Mouse (Mus musculus) forebrain, embryonic 15.5 days (tissue): Measurements from ENCODE around the gene Olfr1392. TPM values are rescaled to one million over a fixed set of nuclear protein-coding genes. Genes with fewer than 3 reads are reported as not detected.

Experiments
- ATAC-seq: fragments of 200-750 bp; cut with Nextera tagmentation; replicated peaks from 2 replicates; pipeline ENCODE4 v1.8.0; 2017; ENCODE audit warnings: mild to moderate bottlenecking, moderate TSS enrichment, moderate library complexity
- H3K27ac ChIP-seq: fragments of 300-500 bp; sonication (generic); replicated peaks from 2 replicates; pipeline ENCODE4 v1.5.1; 2015; ENCODE audit warnings: mild to moderate bottlenecking, inconsistent platforms
- H3K27me3 ChIP-seq: fragments of 300-500 bp; sonication (generic); 2 replicates; pipeline ENCODE4 v1.6.1; 2015; ENCODE audit warnings: inconsistent platforms
- H3K36me3 ChIP-seq: fragments of 300-500 bp; sonication (generic); 2 replicates; pipeline ENCODE4 v1.6.1; 2015; ENCODE audit warnings: mild to moderate bottlenecking, inconsistent platforms
- H3K4me1 ChIP-seq: fragments of 300-500 bp; sonication (generic); 2 replicates; pipeline ENCODE4 v1.6.1; 2015; ENCODE audit warnings: inconsistent platforms
- H3K4me2 ChIP-seq: fragments of 300-500 bp; sonication (generic); replicated peaks from 2 replicates; pipeline ENCODE4 v1.6.1; 2015; ENCODE audit warnings: mild to moderate bottlenecking, inconsistent platforms
- H3K4me3 ChIP-seq: fragments of 300-500 bp; sonication (generic); 2 replicates; pipeline ENCODE4 v1.5.1; 2015; ENCODE audit warnings: mild to moderate bottlenecking, inconsistent platforms
- H3K9ac ChIP-seq: fragments of 300-500 bp; sonication (generic); replicated peaks from 2 replicates; pipeline ENCODE4 v1.6.1; 2015; ENCODE audit warnings: mild to moderate bottlenecking, inconsistent platforms
- H3K9me3 ChIP-seq: fragments of 300-500 bp; sonication (generic); 2 replicates; pipeline ENCODE4 v1.6.1; 2016; ENCODE audit warnings: inconsistent platforms
- WGBS: fragments of 180-500 bp; shearing (Covaris S2); methylation state at CpG from one replicate; pipeline ENCODE4 v1.1.7; 2015; ENCODE audit warnings: mixed read lengths; 5-methylcytosine and 5-hydroxymethylcytosine counted together
- polyA plus RNA-seq: library from polyadenylated mRNA; unstranded; fragments of >200 nt; fragmentation: Nextera tagmentation; extraction: Ambion mirVana; gene quantifications from 2 replicates; pipeline ENCODE4 v1.2.1, GENCODE M21; 2015

The Olfr1392 gene
- polyA plus RNA-seq, 1 experiment from 2014 or later, result not detected

DNA sequence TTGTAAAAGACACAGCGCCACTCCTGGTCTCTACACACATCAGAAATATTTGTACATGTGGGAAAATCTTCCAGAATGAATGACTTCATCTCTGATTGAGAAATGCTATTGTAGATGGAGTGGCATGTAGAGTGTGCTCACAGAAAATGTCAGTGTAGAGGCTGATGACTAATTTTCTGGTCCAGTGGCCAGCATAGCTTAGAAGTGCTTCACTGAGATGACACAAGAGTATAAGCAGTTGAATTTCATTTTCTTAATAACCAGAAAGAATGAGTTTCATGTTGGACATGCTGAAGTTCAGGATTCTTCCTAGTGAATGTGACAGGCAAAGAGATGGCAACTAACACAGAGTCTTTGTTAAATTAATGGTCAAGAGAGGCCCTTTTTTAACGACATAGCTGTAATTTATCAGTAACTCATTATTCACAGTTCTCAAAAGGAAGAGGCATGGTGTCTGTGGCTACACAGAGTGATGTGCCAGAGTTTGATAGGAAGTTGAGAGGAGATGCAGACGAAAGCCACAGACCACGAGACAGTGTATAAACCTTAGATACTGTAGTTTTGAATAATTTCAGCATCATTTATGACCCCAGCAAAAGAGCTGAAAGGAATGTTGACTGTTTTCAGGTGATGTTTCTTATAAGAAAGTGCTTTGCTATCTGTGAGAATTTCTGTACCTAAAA lies 52.2 kb downstream of the Olfr1392 start:
- Histone ChIP-seq H3K27me3 (no peaks in the 10 kb centered on the region), H3K4me1 (no peaks in the 10 kb centered on the region), H3K9me3 (no peaks in the 10 kb centered on the region), H3K4me2 (no peak overlapping the region), H3K4me3 (no peak overlapping the region), H3K36me3 (no peaks in the 10 kb centered on the region), H3K27ac (no peak overlapping the region), H3K9ac (no peak overlapping the region)
- no peak for ATAC-seq
- 69% methylated on average over 4 of the region's 4 CpGs for WGBS

Other genes starting within 250 kb of the Olfr1392 start
- gene 9930111J21Rik2, start 234.0 kb upstream of the Olfr1392 start, polyA plus RNA-seq, result 0.24 and 0.28 TPM in 2 replicates
- gene Tgtp2, start 221.1 kb upstream of the Olfr1392 start, polyA plus RNA-seq, result not detected in 2 replicates
- gene Ifi47, start 208.7 kb upstream of the Olfr1392 start, polyA plus RNA-seq, result 0.38 and 0.54 TPM in 2 replicates
- gene Olfr1396, start 170.4 kb upstream of the Olfr1392 start, polyA plus RNA-seq, result not detected in 2 replicates
- gene Olfr1395, start 143.0 kb upstream of the Olfr1392 start, polyA plus RNA-seq, result not detected in 2 replicates
- not detected in 2 replicates for gene Olfr1394, start 130.9 kb upstream of the Olfr1392 start, polyA plus RNA-seq
- gene Btnl9, start 98.1 kb upstream of the Olfr1392 start, polyA plus RNA-seq, result 0.09 TPM in 1 of 2 replicates, not detected in the other
- 54.7 and 55.1 TPM in 2 replicates for gene Zfp62, start 82.0 kb upstream of the Olfr1392 start, polyA plus RNA-seq
- gene Mgat1, start 41.1 kb upstream of the Olfr1392 start, polyA plus RNA-seq, result 30.2 and 30.3 TPM in 2 replicates
- gene Olfr1393, start 7.0 kb upstream of the Olfr1392 start, polyA plus RNA-seq, result not detected in 2 replicates
- not detected in 2 replicates for gene Olfr10, start 19.5 kb downstream of the Olfr1392 start, polyA plus RNA-seq
- gene Olfr1391, start 37.5 kb downstream of the Olfr1392 start, polyA plus RNA-seq, result not detected in 2 replicates
- gene Olfr1390, start 49.9 kb downstream of the Olfr1392 start, polyA plus RNA-seq, result not detected in 2 replicates
- gene Olfr1389, start 137.8 kb downstream of the Olfr1392 start, polyA plus RNA-seq, result not detected in 2 replicates
- gene Olfr1388, start 151.3 kb downstream of the Olfr1392 start, polyA plus RNA-seq, result 0.05 and 0.13 TPM in 2 replicates
- not detected in 2 replicates for gene Olfr1387, start 170.1 kb downstream of the Olfr1392 start, polyA plus RNA-seq
- gene Olfr1386, start 179.8 kb downstream of the Olfr1392 start, polyA plus RNA-seq, result not detected in 2 replicates
- gene Olfr1385, start 203.8 kb downstream of the Olfr1392 start, polyA plus RNA-seq, result not detected in 2 replicates
- not detected in 2 replicates for gene Olfr1384, start 221.4 kb downstream of the Olfr1392 start, polyA plus RNA-seq
- gene Olfr1383, start 234.4 kb downstream of the Olfr1392 start, polyA plus RNA-seq, result not detected in 2 replicates
- gene Olfr1382, start 243.0 kb downstream of the Olfr1392 start, polyA plus RNA-seq, result not detected in 2 replicates